Mouse (Mus musculus): ENCODE measurements around the gene Jmjd7. TPM values are rescaled to one million over a fixed set of nuclear protein-coding genes. Genes with fewer than 3 reads are reported as not detected.
A peak's percentile ranks its signal among the peaks of the same experiment; 100 is the strongest.

Gene Jmjd7
- polyA plus RNA-seq, 1 experiment from 2014 or later = 17.7 TPM

GRCm38 (mm10) chr2:119993515-119993914, 33.8 kb upstream of the Jmjd7 start:
- 44% methylated on average over 2 of the region's 2 CpGs for WGBS
- H3K36me3 ChIP-seq (ENCODE audit: control insufficient read depth, insufficient read depth, low read length) = no peaks in the 10 kb centered on the region

GRCm38 (mm10) chr2:119994839-119995238, 32.4 kb upstream of the Jmjd7 start:
- H3K4me1 ChIP-seq (ENCODE audit: control insufficient read depth, insufficient read depth, low read depth, low read length) = peaks cover 4% of the 10 kb centered on the region
- H3K9me3 ChIP-seq (ENCODE audit: control insufficient read depth, low read length) = no peaks in the 10 kb centered on the region
- no peak overlapping the region for H3K9ac ChIP-seq (ENCODE audit: low read depth, low read length)
- H3K27me3 ChIP-seq (replicated peaks; ENCODE audit: control insufficient read depth, insufficient read depth, low read length) = no peaks in the 10 kb centered on the region
- no peak overlapping the region for H3K4me3 ChIP-seq (ENCODE audit: low read length)
- H3K4me2 ChIP-seq (ENCODE audit: low read length) = no peak overlapping the region
- no peak for ATAC-seq
- 0 out of 2 replicates have a peak, but pooled peaks cover 2% of the 10 kb centered on the region for H3K36me3 ChIP-seq (ENCODE audit: control insufficient read depth, insufficient read depth, low read length)
- H3K27ac ChIP-seq (ENCODE audit: low read depth, low read length) = peak overlapping the region; percentile 72; the same call in 1 of the 2 replicates
- WGBS = 86% methylated on average over 6 of the region's 6 CpGs

More at GRCm38 (mm10) chr2:119993515-119993914, 33.8 kb upstream of the Jmjd7 start:
- H3K27me3 ChIP-seq (replicated peaks; ENCODE audit: control insufficient read depth, insufficient read depth, low read length) = no peaks in the 10 kb centered on the region
- no peak for ATAC-seq
- no peaks in the 10 kb centered on the region for H3K9me3 ChIP-seq (ENCODE audit: control insufficient read depth, low read length)
- no peak overlapping the region for H3K4me2 ChIP-seq (ENCODE audit: low read length)
- no peak overlapping the region for H3K27ac ChIP-seq (ENCODE audit: low read depth, low read length)
- H3K4me3 ChIP-seq (ENCODE audit: low read length) = no peak overlapping the region
- peaks cover 4% of the 10 kb centered on the region for H3K4me1 ChIP-seq (ENCODE audit: control insufficient read depth, insufficient read depth, low read depth, low read length)
- no peak overlapping the region for H3K9ac ChIP-seq (ENCODE audit: low read depth, low read length)

- no peak overlapping the region for H3K4me3 ChIP-seq (ENCODE audit: low read length)
- no peaks in the 10 kb centered on the region for H3K27me3 ChIP-seq (replicated peaks; ENCODE audit: control insufficient read depth, insufficient read depth, low read length)
- peaks cover 4% of the 10 kb centered on the region for H3K4me1 ChIP-seq (ENCODE audit: control insufficient read depth, insufficient read depth, low read depth, low read length)
- H3K27ac ChIP-seq (ENCODE audit: low read depth, low read length) = peak overlapping the region; percentile 72
- 66% methylated on average over 9 of the region's 9 CpGs for WGBS
- H3K36me3 ChIP-seq (ENCODE audit: control insufficient read depth, insufficient read depth, low read length) = 0 out of 2 replicates have a peak, but pooled peaks cover 2% of the 10 kb centered on the region
- no peak for ATAC-seq
- H3K4me2 ChIP-seq (ENCODE audit: low read length) = no peak overlapping the region
- H3K9me3 ChIP-seq (ENCODE audit: control insufficient read depth, low read length) = no peaks in the 10 kb centered on the region
- no peak overlapping the region for H3K9ac ChIP-seq (ENCODE audit: low read depth, low read length)
Observed at GRCm38 (mm10) chr2:119995391-119996281, 31.6 kb upstream of the Jmjd7 start.

GRCm38 (mm10) chr2:119997354-119997753, 29.9 kb upstream of the Jmjd7 start:
- H3K27me3 ChIP-seq (replicated peaks; ENCODE audit: control insufficient read depth, insufficient read depth, low read length) = no peaks in the 10 kb centered on the region
- H3K4me2 ChIP-seq (ENCODE audit: low read length) = no peak overlapping the region
- ATAC-seq = no peak
- H3K9me3 ChIP-seq (ENCODE audit: control insufficient read depth, low read length) = no peaks in the 10 kb centered on the region
- no peak overlapping the region for H3K4me3 ChIP-seq (ENCODE audit: low read length)
- H3K4me1 ChIP-seq (ENCODE audit: control insufficient read depth, insufficient read depth, low read depth, low read length) = peaks cover 4% of the 10 kb centered on the region
- WGBS = 89% methylated on average over 4 of the region's 4 CpGs
- no peak overlapping the region for H3K9ac ChIP-seq (ENCODE audit: low read depth, low read length)
- no peak overlapping the region for H3K27ac ChIP-seq (ENCODE audit: low read depth, low read length)
- H3K36me3 ChIP-seq (ENCODE audit: control insufficient read depth, insufficient read depth, low read length) = 0 out of 2 replicates have a peak, but pooled peaks cover 2% of the 10 kb centered on the region

DNA sequence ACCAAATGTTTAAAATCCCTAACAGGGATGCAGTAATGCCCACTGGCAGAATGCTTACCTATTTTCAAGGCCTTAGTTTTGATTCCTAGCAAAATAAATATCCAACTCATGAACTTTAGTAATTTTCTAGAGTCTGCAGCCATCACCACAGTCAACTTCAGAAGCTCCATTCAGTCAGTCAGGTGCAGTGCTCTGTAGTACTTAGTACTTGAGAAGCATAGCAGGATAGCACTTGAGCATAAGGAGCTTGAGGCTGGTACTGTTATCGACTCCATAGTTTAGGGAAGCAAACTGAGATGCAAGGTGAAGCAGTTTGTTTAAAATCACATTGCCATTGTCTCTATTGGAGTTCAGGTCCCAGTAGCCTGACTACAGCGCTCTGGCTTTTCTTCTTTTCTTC, 27.6 kb upstream of the Jmjd7 start:
- no peak overlapping the region for H3K4me3 ChIP-seq (ENCODE audit: low read length)
- no peak for ATAC-seq
- no peaks in the 10 kb centered on the region for H3K9me3 ChIP-seq (ENCODE audit: control insufficient read depth, low read length)
- H3K27me3 ChIP-seq (replicated peaks; ENCODE audit: control insufficient read depth, insufficient read depth, low read length) = no peaks in the 10 kb centered on the region
- H3K9ac ChIP-seq (ENCODE audit: low read depth, low read length) = no peak overlapping the region
- 0 out of 2 replicates have a peak, but pooled peaks cover 2% of the 10 kb centered on the region for H3K36me3 ChIP-seq (ENCODE audit: control insufficient read depth, insufficient read depth, low read length)
- WGBS = 98% methylated on average over 2 of the region's 2 CpGs
- H3K4me2 ChIP-seq (ENCODE audit: low read length) = no peak overlapping the region
- peaks cover 4% of the 10 kb centered on the region for H3K4me1 ChIP-seq (ENCODE audit: control insufficient read depth, insufficient read depth, low read depth, low read length)
- no peak overlapping the region for H3K27ac ChIP-seq (ENCODE audit: low read depth, low read length)

DNA sequence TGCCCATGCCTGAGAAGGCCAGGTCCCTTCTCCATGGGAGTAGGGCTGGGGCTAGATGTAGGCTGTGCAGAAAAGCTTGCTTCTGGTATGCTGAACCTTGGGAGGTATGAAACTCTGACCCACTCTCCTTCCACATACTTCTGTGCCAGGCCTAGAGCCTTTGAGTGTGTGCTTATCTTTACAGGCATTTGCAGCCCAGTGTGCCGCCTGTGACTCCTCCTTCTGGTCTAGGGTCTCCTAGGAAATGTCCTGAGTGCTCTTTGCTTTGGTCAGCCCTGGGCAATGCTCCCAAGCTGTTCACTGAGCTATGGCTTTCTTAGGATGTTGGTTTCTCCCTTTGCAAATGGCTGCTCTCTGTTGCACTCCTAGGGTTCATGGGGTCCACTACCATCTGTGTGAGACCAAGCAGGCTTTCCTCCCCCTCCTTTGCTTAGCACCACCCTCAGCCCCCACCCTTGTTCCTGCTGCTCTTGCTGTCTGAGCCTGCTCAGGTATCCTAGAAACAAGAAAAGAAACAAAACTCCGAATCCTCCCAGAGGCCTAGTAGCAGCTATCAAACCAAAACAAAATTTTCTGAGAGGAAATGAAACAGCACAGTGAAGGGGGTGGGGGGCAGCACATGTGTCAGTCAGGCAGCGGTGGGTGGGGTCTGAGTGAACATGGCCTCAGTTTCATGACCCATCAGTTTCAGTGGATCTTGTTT, 26.2 kb upstream of the Jmjd7 start:
- 0 out of 2 replicates have a peak, but pooled peaks cover 2% of the 10 kb centered on the region for H3K36me3 ChIP-seq (ENCODE audit: control insufficient read depth, insufficient read depth, low read length)

DNA sequence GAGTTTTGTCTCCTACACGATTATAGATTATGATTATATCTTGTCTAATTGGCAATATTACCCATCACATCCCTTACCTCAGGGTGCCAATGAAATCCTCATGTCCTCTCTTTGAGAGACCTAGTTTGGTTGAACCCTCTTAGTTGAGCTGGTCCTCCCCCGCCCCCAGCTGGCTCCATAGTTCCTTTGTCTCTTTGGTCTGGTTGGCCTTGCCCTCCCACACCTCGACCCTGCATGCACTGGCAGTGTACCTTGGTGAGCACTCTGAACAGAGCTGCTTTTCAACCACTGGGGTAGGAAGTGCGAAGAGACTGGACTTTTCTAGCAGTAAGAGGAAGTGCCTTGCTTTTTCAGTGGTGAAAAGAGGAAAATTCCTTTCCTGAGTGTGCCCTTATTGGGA, 25.3 kb upstream of the Jmjd7 start:
- 0 out of 2 replicates have a peak, but pooled peaks cover 2% of the 10 kb centered on the region for H3K36me3 ChIP-seq (ENCODE audit: control insufficient read depth, insufficient read depth, low read length)
- H3K9ac ChIP-seq (ENCODE audit: low read depth, low read length) = no peak overlapping the region
- H3K4me1 ChIP-seq (ENCODE audit: control insufficient read depth, insufficient read depth, low read depth, low read length) = no peaks in the 10 kb centered on the region
- H3K27me3 ChIP-seq (replicated peaks; ENCODE audit: control insufficient read depth, insufficient read depth, low read length) = no peaks in the 10 kb centered on the region
- ATAC-seq = no peak
- no peaks in the 10 kb centered on the region for H3K9me3 ChIP-seq (ENCODE audit: control insufficient read depth, low read length)
- 79% methylated on average over 4 of the region's 4 CpGs for WGBS
- H3K27ac ChIP-seq (ENCODE audit: low read depth, low read length) = no peak overlapping the region
- H3K4me3 ChIP-seq (ENCODE audit: low read length) = no peak overlapping the region
- no peak overlapping the region for H3K4me2 ChIP-seq (ENCODE audit: low read length)

More for the DNA sequence above, 26.2 kb upstream of the Jmjd7 start:
- WGBS = 83% methylated on average over 3 of the region's 3 CpGs
- no peaks in the 10 kb centered on the region for H3K4me1 ChIP-seq (ENCODE audit: control insufficient read depth, insufficient read depth, low read depth, low read length)
- H3K9me3 ChIP-seq (ENCODE audit: control insufficient read depth, low read length) = no peaks in the 10 kb centered on the region
- 0 out of 2 replicates have a peak overlapping the region, but pooled peaks have one; percentile 8 for H3K27ac ChIP-seq (ENCODE audit: low read depth, low read length)
- H3K4me2 ChIP-seq (ENCODE audit: low read length) = no peak overlapping the region
- no peaks in the 10 kb centered on the region for H3K27me3 ChIP-seq (replicated peaks; ENCODE audit: control insufficient read depth, insufficient read depth, low read length)
- no peak overlapping the region for H3K4me3 ChIP-seq (ENCODE audit: low read length)
- H3K9ac ChIP-seq (ENCODE audit: low read depth, low read length) = no peak overlapping the region
- no peak for ATAC-seq

DNA sequence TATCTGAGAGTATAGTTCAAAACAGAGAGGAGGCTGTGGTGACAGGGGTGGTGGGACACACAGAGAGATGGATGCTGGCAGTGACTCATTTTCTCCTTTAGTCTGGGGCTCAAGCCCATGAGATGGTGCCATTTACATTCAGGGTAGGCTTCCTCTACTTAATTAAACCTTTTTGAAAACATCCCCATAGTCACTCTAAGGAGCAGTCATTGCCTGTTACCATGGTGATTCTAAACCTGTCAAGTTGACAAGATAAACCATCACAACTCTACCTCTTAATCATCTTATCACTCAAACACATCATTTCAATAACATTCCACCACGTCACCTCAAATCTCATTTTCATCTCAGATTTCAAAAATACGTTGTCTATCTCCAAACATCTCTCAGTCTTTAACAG, 23.3 kb upstream of the Jmjd7 start:
- 82% methylated on average over 2 of the region's 2 CpGs for WGBS

GRCm38 (mm10) chr2:120006696-120007095, 20.6 kb upstream of the Jmjd7 start:
- WGBS = 96% methylated on average over 7 of the region's 7 CpGs
- H3K4me3 ChIP-seq (ENCODE audit: low read length) = no peak overlapping the region

More for the DNA sequence above, 23.3 kb upstream of the Jmjd7 start:
- Histone ChIP-seq H3K4me3 (ENCODE audit: low read length) (no peak overlapping the region), H3K36me3 (ENCODE audit: control insufficient read depth, insufficient read depth, low read length) (0 out of 2 replicates have a peak, but pooled peaks cover under 1% of the 10 kb centered on the region), H3K27me3 (replicated peaks; ENCODE audit: control insufficient read depth, insufficient read depth, low read length) (no peaks in the 10 kb centered on the region), H3K4me1 (ENCODE audit: control insufficient read depth, insufficient read depth, low read depth, low read length) (no peaks in the 10 kb centered on the region), H3K4me2 (ENCODE audit: low read length) (no peak overlapping the region), H3K9ac (ENCODE audit: low read depth, low read length) (no peak overlapping the region), H3K9me3 (ENCODE audit: control insufficient read depth, low read length) (no peaks in the 10 kb centered on the region), H3K27ac (ENCODE audit: low read depth, low read length) (no peak overlapping the region)
- ATAC-seq = no peak

More at GRCm38 (mm10) chr2:120006696-120007095, 20.6 kb upstream of the Jmjd7 start:
- Histone ChIP-seq H3K36me3 (ENCODE audit: control insufficient read depth, insufficient read depth, low read length) (no peaks in the 10 kb centered on the region), H3K9me3 (ENCODE audit: control insufficient read depth, low read length) (no peaks in the 10 kb centered on the region), H3K27ac (ENCODE audit: low read depth, low read length) (no peak overlapping the region), H3K27me3 (replicated peaks; ENCODE audit: control insufficient read depth, insufficient read depth, low read length) (no peaks in the 10 kb centered on the region), H3K9ac (ENCODE audit: low read depth, low read length) (no peak overlapping the region), H3K4me1 (ENCODE audit: control insufficient read depth, insufficient read depth, low read depth, low read length) (no peaks in the 10 kb centered on the region), H3K4me2 (ENCODE audit: low read length) (no peak overlapping the region)
- no peak for ATAC-seq

Measured in hindbrain, embryonic 16.5 days (tissue).